Mouse (Mus musculus): Measurements from ENCODE around the gene Gapdh.

The Gapdh gene

GRCm38 (mm10) chr6:125166051-125166751 lies at the start of gene Gapdh:
TSS of gene Gapdh (minus strand) at chr6:125166467.
- no peak for DNase-seq (ENCODE audit: low spot score in 2 of 2)

- peak; percentile 88 to 90 for DNase-seq (ENCODE audit: low spot score in 2 of 2)
Measured at GRCm38 (mm10) chr6:125215148-125215954, 49.1 kb upstream of the Gapdh start, which contains the start of gene Vamp1. TSS of gene Vamp1 (plus strand) at chr6:125215551.

GRCm38 (mm10) chr6:125213715-125214114 lies 47.4 kb upstream of the Gapdh start:
- no peak for DNase-seq (ENCODE audit: low spot score in 2 of 2)

- no peak for DNase-seq (ENCODE audit: low spot score in 2 of 2)
Measured at GRCm38 (mm10) chr6:125213129-125213528, 46.9 kb upstream of the Gapdh start.

- DNase-seq (ENCODE audit: low spot score in 2 of 2): no peak
Measured at GRCm38 (mm10) chr6:125212621-125213020, 46.4 kb upstream of the Gapdh start.

- no peak for DNase-seq (ENCODE audit: low spot score in 2 of 2)
Measured at GRCm38 (mm10) chr6:125210436-125210835, 44.2 kb upstream of the Gapdh start.

GRCm38 (mm10) chr6:125197166-125197565 lies 30.9 kb upstream of the Gapdh start:
- no peak for DNase-seq (ENCODE audit: low spot score in 2 of 2)

GRCm38 (mm10) chr6:125196301-125196700 lies 30.0 kb upstream of the Gapdh start:
- DNase-seq (ENCODE audit: low spot score in 2 of 2): no peak

GRCm38 (mm10) chr6:125195541-125196075 lies 29.3 kb upstream of the Gapdh start:
- DNase-seq (ENCODE audit: low spot score in 2 of 2): no peak

GRCm38 (mm10) chr6:125193390-125193789 lies 27.1 kb upstream of the Gapdh start:
- DNase-seq (ENCODE audit: low spot score in 2 of 2): no peak

- DNase-seq (ENCODE audit: low spot score in 2 of 2): no peak
Measured at GRCm38 (mm10) chr6:125192841-125193240, 26.6 kb upstream of the Gapdh start.

GRCm38 (mm10) chr6:125192016-125192714 lies 25.9 kb upstream of the Gapdh start:
- peak; percentile 78 to 85 for DNase-seq (ENCODE audit: low spot score in 2 of 2)

GRCm38 (mm10) chr6:125191332-125192015 lies 25.2 kb upstream of the Gapdh start, which contains the start of the genes Ncapd2 and Mrpl51:
TSS of gene Ncapd2 (minus strand) at chr6:125191701.
TSS of gene Mrpl51 (plus strand) at chr6:125191801.
- DNase-seq (ENCODE audit: low spot score in 2 of 2): peak; percentile 96 to 97

GRCm38 (mm10) chr6:125190816-125191215 lies 24.5 kb upstream of the Gapdh start:
- no peak for DNase-seq (ENCODE audit: low spot score in 2 of 2)

GRCm38 (mm10) chr6:125186203-125186602 lies 19.9 kb upstream of the Gapdh start:
- DNase-seq (ENCODE audit: low spot score in 2 of 2): no peak

GRCm38 (mm10) chr6:125182133-125182532 lies 15.9 kb upstream of the Gapdh start:
- no peak for DNase-seq (ENCODE audit: low spot score in 2 of 2)

- DNase-seq (ENCODE audit: low spot score in 2 of 2): no peak
Measured at GRCm38 (mm10) chr6:125179601-125180000, 13.3 kb upstream of the Gapdh start.

- no peak for DNase-seq (ENCODE audit: low spot score in 2 of 2)
Measured at GRCm38 (mm10) chr6:125175469-125175868, 9.2 kb upstream of the Gapdh start.

GRCm38 (mm10) chr6:125173256-125173655 lies 7.0 kb upstream of the Gapdh start:
- DNase-seq (ENCODE audit: low spot score in 2 of 2): no peak

GRCm38 (mm10) chr6:125172474-125172873 lies 6.2 kb upstream of the Gapdh start:
- DNase-seq (ENCODE audit: low spot score in 2 of 2): no peak

GRCm38 (mm10) chr6:125170194-125170593 lies 3.9 kb upstream of the Gapdh start:
- DNase-seq (ENCODE audit: low spot score in 2 of 2): no peak

Data from frontal cortex, postnatal 25 days (tissue).